Mouse (Mus musculus) thymus, adult 2 months (tissue): ENCODE data around the gene Nrp2. TPM values are rescaled to one million over a fixed set of nuclear protein-coding genes. Genes with fewer than 3 reads are reported as not detected.

Source experiments
- DNase-seq: peaks from one replicate; pipeline ENCODE4 v3.0.0; 2021
- H3K27ac ChIP-seq: fragments of 200-500 bp; 2 replicates; pipeline ENCODE4 v1.5.1; 2012; ENCODE audit warnings: low read length, control low read depth; ENCODE audit not compliant: control insufficient read depth, insufficient read depth
- H3K27me3 ChIP-seq: fragments of 200-500 bp; 2 replicates; pipeline ENCODE4 v1.6.1; 2012; ENCODE audit warnings: mild to moderate bottlenecking, low read length, moderate library complexity, mixed read lengths; ENCODE audit not compliant: control insufficient read depth, insufficient read depth
- H3K36me3 ChIP-seq: fragments of 200-500 bp; 2 replicates; pipeline ENCODE4 v1.6.1; 2012; ENCODE audit warnings: mild to moderate bottlenecking, low read length, moderate library complexity; ENCODE audit not compliant: control insufficient read depth, insufficient read depth
- H3K4me1 ChIP-seq: fragments of 200-500 bp; replicated peaks from 2 replicates; pipeline ENCODE4 v1.6.1; 2012; ENCODE audit warnings: low read length; ENCODE audit not compliant: control insufficient read depth, insufficient read depth
- H3K4me3 ChIP-seq: fragments of 200-500 bp; 2 replicates; pipeline ENCODE4 v1.5.1; 2012; ENCODE audit warnings: mild to moderate bottlenecking, low read length, control low read depth, moderate library complexity; ENCODE audit not compliant: control insufficient read depth, insufficient read depth
- CTCF ChIP-seq: fragments of 200-500 bp; IDR thresholded peaks from 2 replicates; pipeline ENCODE4 v1.5.1; 2012; ENCODE audit warnings: mild to moderate bottlenecking, control low read depth, low read length, moderate library complexity, borderline replicate concordance; ENCODE audit not compliant: control insufficient read depth, poor library complexity, insufficient read depth; ENCODE audit errors: extremely low read depth
- POLR2A ChIP-seq: fragments of 200-500 bp; IDR thresholded peaks from 2 replicates; pipeline ENCODE4 v1.6.1; 2012; ENCODE audit warnings: mild to moderate bottlenecking, low read length, control low read depth, moderate library complexity; ENCODE audit not compliant: control insufficient read depth, poor library complexity, insufficient read depth; ENCODE audit errors: extremely low read depth
- WGBS: fragments of 180-500 bp; shearing (Covaris S2); methylation state at CpG from one replicate; pipeline ENCODE4 v1.1.7; 2018; 5-methylcytosine and 5-hydroxymethylcytosine counted together
- polyA plus RNA-seq: library from polyadenylated mRNA; depleted of rRNA; stranded (reverse); fragments of >200 nt; gene quantifications from 2 replicates; pipeline ENCODE4 v1.2.3, GENCODE M21; 2012

The Nrp2 gene
- polyA plus RNA-seq, 1 experiment, result 5.7 TPM

- Histone ChIP-seq H3K27me3 (peaks cover 9% of the 10 kb centered on the region; the same call in 1 of the 2 replicates), H3K27ac (no peak overlapping the region), H3K4me3 (no peak overlapping the region), H3K4me1 (no peaks in the 10 kb centered on the region), H3K36me3 (no peaks in the 10 kb centered on the region)
- TF ChIP-seq CTCF, result no peak
- no peak for TF ChIP-seq POLR2A
- DNase-seq, result no peak
- WGBS, result 74% methylated on average over 5 of the region's 5 CpGs
Measured at GRCm38 (mm10) chr1:62709770-62710335, 6.8 kb downstream of the Nrp2 start.

GRCm38 (mm10) chr1:62713021-62713676 is 10.1 kb downstream of the Nrp2 start:
- peaks cover 2% of the 10 kb centered on the region; the same call in 1 of the 2 replicates for H3K27me3 ChIP-seq
- WGBS, result 91% methylated on average over 17 of the region's 17 CpGs
- DNase-seq, result no peak
- H3K36me3 ChIP-seq, result no peaks in the 10 kb centered on the region
- no peak for TF ChIP-seq POLR2A
- no peak for TF ChIP-seq CTCF
- H3K27ac ChIP-seq, result no peak overlapping the region
- H3K4me1 ChIP-seq, result no peaks in the 10 kb centered on the region
- H3K4me3 ChIP-seq, result no peak overlapping the region

DNA sequence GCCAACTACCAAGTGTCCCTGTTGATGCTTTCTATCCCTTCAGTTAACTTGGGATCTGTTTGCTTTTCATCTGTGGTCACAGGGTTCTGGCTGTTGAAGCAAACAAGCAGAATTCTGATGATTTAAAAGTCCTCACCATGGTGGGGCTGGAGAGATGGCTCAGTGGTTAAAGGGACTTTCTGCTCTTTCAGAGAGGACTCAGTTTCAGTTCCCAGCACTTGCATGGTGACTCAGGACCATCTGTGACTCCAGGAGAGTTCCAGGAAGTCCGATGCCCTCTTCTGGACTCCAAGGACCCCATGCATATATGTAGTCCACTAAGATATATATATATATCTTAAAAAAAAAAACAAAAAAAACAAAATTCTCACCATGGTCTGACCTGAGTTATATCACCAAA is 11.9 kb downstream of the Nrp2 start:
- no peak for DNase-seq
- WGBS, result 95% methylated on average over 1 of the region's 1 CpGs
- TF ChIP-seq POLR2A (no peak), CTCF (no peak)
- Histone ChIP-seq H3K4me3 (no peak overlapping the region), H3K27me3 (no peaks in the 10 kb centered on the region), H3K4me1 (no peaks in the 10 kb centered on the region), H3K36me3 (no peaks in the 10 kb centered on the region), H3K27ac (no peak overlapping the region)

- H3K4me1 ChIP-seq, result no peaks in the 10 kb centered on the region
- H3K27me3 ChIP-seq, result no peaks in the 10 kb centered on the region
- DNase-seq, result no peak
- TF ChIP-seq CTCF (no peak), POLR2A (no peak)
- 92% methylated on average over 4 of the region's 4 CpGs for WGBS
- no peak overlapping the region for H3K27ac ChIP-seq
- H3K36me3 ChIP-seq, result no peaks in the 10 kb centered on the region
- no peak overlapping the region for H3K4me3 ChIP-seq
Measured at GRCm38 (mm10) chr1:62715692-62716091, 12.6 kb downstream of the Nrp2 start.

GRCm38 (mm10) chr1:62716836-62717478 is 13.9 kb downstream of the Nrp2 start:
- no peak for DNase-seq
- Histone ChIP-seq H3K27ac (no peak overlapping the region), H3K4me3 (no peak overlapping the region), H3K27me3 (no peaks in the 10 kb centered on the region), H3K4me1 (no peaks in the 10 kb centered on the region), H3K36me3 (no peaks in the 10 kb centered on the region)
- 93% methylated on average over 10 of the region's 10 CpGs for WGBS
- no peak for TF ChIP-seq POLR2A
- TF ChIP-seq CTCF, result no peak

DNA sequence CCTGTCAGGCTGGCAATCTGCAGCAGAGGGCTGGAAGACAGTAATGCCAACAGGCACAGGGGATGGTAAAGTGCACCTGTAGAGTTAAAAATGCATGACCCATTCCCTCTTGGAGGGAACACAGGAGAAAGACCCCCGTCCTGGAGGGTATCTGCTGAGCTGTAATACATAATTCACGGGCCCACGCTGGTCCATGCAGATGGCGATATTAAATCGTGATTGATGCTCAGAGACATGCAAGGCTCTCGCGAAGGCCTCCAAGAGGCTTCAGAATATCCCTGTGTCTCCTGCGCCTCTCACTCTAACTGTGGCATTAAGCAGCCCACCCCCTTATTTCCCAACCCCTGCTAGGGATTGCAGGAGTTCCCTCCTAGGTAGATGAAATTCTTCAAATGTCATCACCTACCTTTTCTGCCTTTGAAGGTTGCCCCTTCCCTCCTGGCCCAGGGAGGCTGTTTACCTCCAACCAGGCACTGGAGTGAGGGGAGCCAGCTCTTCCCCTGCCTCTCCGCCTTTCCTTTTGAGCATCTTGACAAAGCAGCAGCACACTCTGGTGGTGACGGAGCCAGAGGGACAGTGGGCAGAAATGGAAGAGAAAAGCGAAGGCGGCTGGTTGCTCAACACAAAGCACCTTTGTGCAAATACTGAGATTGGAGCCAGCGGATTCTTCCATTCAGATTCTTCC is 14.6 kb downstream of the Nrp2 start:
- Histone ChIP-seq H3K27me3 (no peaks in the 10 kb centered on the region), H3K36me3 (no peaks in the 10 kb centered on the region), H3K27ac (no peak overlapping the region), H3K4me3 (no peak overlapping the region), H3K4me1 (no peaks in the 10 kb centered on the region)
- TF ChIP-seq CTCF (no peak), POLR2A (no peak)
- no peak for DNase-seq
- 93% methylated on average over 13 of the region's 13 CpGs for WGBS
